Mouse (Mus musculus) central nervous system, embryonic 18 days (tissue): ENCODE measurements around the gene Adam6a. TPM values are rescaled to one million over a fixed set of nuclear protein-coding genes. Genes with fewer than 3 reads are reported as not detected.

Experiments
- polyA plus RNA-seq: library from polyadenylated mRNA; depleted of rRNA; stranded (reverse); fragments of >200 nt; gene quantifications from 2 replicates; pipeline ENCODE4 v1.2.3, GENCODE M21; 2012; rRNA removed

Adam6a gene
- polyA plus RNA-seq, result not detected in 2 replicates

GRCm38 (mm10) chr12:113543608-113544007 lies at the start of gene Adam6a:
Gene Adam6a (plus strand): TSS chr12:113543908.

Other genes with a start within 250 kb of the Adam6a start
- gene Adam6b, start 54.4 kb upstream of the Adam6a start, polyA plus RNA-seq, result not detected in 2 replicates